Mouse (Mus musculus) right cerebral cortex, adult 2 months (tissue): ENCODE measurements around the gene Maml3.

ENCODE experiments used
- DNase-seq, 2 experiments: peaks; one replicate each; pipeline ENCODE4 v3.0.0; 2021 to 2022; ENCODE audit warnings: low spot score in 2 of 2

The Maml3 gene

DNA sequence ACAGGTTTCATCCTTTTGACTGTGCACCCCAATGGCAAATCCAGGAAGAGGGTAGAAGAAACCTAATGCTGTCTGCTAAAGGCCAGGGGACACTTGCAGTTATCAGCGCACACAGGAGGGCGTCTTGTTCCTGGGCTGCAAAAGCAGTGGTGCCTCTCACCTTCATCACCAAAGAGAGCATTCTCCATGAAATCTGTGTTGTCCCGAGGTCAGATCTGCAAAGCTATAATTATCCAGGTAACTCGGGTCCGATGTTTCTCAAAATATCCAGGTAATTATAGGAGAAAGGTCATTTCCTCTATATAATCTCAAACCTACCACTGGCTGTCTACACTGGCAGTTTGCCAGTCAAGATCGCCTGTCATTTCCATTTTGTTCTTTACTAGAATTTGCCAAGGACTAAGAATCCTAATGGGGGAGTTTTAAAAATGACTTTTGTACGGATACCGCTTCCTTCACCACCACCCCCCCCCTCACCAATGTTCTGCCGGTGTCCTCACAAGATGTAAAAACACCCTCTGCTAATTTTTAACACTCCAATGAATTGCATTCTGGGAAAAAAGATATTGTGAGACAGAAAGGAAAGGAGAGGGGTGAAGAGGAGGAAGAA, 98.0 kb downstream of the Maml3 start:
- DNase-seq = no peak

DNA sequence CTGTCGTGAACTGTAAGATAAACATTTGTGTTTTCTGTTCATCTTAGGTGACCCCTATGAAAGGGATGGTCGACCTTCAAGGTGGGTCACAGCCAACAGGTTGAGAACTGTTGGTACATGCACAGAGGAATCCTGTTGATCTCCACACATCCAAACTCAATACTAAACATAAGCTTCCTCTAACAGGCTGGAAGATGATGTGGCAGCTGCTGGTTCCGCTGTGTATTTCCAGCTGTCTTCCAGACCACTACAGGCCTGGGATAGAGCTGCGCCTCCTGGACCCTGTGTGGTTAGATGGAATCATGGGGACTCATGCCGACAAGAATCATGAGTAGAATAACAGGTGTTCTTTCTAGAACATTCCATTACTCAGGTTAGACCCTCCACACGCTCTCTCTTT, 101.2 kb downstream of the Maml3 start:
- DNase-seq = no peak

GRCm38 (mm10) chr3:52001518-52001895, 103.4 kb downstream of the Maml3 start:
- DNase-seq = no peak

DNA sequence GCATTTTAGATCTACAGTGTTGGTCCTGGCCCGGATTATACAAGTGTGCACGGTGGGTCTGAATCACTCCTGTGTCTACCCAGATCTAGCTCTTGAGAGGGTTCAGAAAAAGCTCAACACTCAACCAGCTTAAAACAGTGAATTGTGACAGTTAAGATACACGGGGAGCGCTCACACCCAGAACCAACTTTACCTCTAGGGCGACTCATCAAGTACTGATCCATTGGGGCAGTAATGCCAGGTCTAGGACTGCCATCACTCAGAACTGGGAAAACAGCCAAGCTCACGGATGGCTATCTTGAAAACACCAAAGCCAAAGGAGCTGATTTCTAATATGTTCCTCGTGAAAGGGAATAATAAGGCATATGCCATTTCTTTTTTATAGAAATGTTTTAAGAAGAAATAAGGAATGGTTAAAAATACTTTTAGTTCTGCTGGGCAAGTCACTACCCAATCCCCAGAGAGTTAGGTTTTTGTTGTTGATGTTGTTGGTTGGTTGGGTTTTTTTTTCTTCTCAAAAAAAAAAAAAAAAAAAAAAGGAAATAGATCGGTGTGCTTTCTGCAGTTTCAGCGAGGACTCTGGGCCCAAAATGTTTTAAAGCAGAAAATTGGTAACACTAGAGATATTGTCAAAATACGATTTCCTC, 103.9 kb downstream of the Maml3 start:
- DNase-seq = no peak

DNA sequence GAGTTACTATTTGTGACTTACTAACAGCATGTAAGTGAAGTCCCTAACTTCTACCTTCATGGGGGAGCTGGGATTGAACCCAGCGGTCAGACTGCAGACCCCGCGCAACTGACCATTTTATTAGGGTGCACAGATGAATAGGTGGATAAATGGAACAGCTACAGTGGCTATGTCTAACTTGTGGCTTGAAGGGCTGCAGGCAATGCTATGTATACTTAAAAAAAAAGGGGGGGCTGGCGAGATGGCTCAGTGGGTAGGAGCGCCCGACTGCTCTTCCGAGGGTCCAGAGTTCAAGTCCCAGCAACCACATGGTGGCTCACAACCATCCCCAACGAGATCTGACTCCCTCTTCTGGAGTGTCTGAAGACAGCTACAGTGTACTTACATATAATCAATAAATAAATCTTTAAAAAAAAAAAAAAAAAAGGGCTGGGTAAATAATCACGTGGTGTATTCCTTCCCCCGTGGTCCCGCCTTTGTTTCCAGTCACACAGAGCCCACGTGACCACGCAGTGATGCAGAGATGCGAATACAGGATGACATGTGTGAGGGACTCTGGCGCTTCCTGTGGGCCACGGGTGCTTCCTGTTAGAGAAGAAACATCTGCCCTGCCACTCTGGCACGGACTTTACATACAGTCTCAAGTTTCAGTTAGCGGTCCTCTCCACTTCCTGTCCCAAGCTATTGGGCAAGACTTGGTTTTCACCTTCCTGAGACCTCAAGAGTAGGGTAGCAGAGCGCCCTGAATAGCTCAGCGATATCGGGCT, 105.0 kb downstream of the Maml3 start:
- DNase-seq = no peak

GRCm38 (mm10) chr3:51998511-51999399, 106.1 kb downstream of the Maml3 start:
- no peak for DNase-seq

GRCm38 (mm10) chr3:51997616-51998015, 107.3 kb downstream of the Maml3 start:
- DNase-seq = no peak

GRCm38 (mm10) chr3:51986507-51986906, 118.4 kb downstream of the Maml3 start:
- no peak for DNase-seq

GRCm38 (mm10) chr3:51981496-51981895, 123.4 kb downstream of the Maml3 start:
- DNase-seq = no peak

DNA sequence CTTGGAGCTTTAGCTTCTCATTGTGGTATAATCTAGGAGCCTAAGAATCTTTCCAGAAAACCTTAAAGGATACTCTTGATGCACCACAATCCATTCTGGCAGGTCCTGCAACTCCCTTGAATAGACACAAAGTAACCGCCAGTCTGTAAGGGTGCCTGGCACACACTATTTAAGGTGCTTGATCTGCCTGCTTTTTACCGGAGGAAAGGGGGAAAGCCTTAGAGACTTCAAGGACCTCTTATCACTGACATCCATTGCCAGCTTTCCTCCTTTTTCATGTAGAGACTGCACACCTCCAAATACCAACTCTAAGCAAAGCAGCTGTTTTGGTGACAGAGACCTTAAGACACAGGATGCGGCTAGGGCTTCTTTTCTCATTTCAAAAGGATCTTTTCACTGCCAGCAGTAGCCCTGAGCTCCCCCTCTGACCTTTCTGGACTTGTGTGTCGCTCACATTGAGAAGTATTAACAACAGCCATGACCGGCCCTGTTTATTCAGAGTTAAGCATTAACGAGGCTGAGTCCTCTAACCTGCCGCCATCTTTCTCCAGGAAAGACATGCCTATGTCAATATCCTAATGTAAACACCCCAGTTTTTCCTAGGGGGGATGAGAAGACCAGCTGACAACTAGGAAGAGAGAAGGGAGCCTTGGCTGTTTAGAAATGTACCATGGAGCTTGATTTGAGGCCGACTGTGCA, 127.1 kb downstream of the Maml3 start:
- DNase-seq = no peak

- no peak for DNase-seq
Observed at GRCm38 (mm10) chr3:51974601-51975000, 130.3 kb downstream of the Maml3 start.

GRCm38 (mm10) chr3:51974153-51974552, 130.7 kb downstream of the Maml3 start:
- DNase-seq = no peak

DNA sequence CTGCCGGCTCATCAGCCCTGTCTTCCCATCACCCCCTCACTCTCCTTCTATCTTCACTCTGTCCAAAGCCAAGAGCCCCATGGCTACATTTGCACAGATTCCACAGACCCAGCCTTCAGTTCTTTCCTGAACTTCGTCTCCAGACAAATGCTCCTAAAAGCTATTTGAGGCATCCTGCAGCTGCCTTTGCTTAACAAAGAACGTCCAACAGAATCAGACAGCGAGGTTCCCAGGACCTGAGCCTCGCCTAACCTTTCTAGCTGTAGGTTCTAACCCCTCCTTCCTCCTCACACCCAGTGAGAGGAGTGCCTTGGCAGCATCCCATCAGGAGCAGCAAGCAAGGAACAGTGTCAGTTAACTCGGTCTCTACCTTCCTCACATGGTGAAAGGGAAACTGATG, 132.3 kb downstream of the Maml3 start:
- no peak for DNase-seq

DNA sequence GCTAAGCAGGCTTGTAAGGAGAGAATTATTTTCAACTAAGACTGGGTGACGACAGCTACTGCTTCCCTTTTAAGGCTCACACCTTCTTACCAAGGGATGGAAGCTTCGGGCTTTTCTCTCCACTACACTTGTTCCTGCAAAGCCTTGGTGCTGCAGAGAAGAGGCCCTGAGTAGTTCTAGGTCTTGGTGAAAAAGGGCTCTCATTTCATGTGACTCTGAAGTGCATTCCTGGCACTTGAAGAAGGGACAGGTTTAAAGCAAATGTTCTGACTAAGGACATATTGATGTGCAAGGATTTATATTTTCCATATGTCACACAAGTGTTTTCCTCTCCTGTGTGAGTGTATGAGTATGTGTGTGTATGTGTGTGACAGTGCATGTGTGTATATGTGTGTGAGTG, 134.4 kb downstream of the Maml3 start:
- DNase-seq = no peak

GRCm38 (mm10) chr3:51969451-51969850, 135.4 kb downstream of the Maml3 start:
- no peak for DNase-seq

DNA sequence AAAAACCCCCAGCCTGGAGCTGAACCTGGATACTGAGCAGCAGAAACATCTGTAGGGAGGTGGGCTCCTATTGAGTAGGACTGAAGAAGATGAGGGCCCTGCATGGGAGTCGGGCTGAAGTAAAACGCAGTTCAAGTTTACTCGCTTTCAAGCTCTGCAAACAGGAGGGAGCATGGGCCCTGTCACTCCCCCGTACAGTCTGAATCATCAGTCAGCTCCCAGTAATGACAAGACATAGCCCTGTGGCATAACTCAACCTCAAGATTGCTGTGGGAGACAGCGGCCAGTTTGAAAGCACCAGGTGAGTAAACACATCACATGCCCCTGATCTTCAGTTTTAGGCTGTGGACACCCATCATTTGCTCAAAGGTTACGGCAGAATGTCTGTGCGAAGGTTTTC, 139.0 kb downstream of the Maml3 start:
- peak in 1 of 2 experiments; percentile 33 for DNase-seq

- no peak for DNase-seq
Observed at GRCm38 (mm10) chr3:51965436-51965835, 139.4 kb downstream of the Maml3 start.

DNA sequence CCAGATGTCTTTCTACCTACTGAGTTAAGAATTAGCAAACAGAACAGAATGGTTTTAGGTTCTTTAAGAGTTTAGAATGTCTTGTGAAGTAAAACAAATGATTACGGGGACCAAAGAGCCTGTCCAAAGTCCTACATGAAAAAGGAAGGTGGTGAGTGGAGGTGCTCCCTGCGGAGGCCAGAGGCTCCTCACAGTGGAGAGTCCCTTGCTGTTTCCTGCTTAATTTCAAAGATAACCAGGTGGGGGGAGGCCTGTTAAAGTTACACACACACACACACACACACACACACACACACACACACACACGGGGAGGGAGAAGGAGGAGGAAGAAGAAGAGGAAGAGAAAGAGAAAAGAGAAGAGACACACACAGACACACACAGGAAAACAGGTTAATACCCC, 139.9 kb downstream of the Maml3 start:
- DNase-seq = no peak

- peak in 1 of 2 experiments; percentile 16 for DNase-seq
Observed at GRCm38 (mm10) chr3:51963891-51964593, 140.8 kb downstream of the Maml3 start.

GRCm38 (mm10) chr3:51963151-51963791, 141.6 kb downstream of the Maml3 start:
- DNase-seq = peak in 1 of 2 experiments; percentile 39
